Mouse (Mus musculus) G1E (cell line): Measurements from ENCODE around the gene Rbl2. TPM values are rescaled to one million over a fixed set of nuclear protein-coding genes. Genes with fewer than 3 reads are reported as not detected.

Experiments used
- ATAC-seq: 2 replicates; pipeline ENCODE4 v1.8.0; 2016; ENCODE audit warnings: mild to moderate bottlenecking; ENCODE audit not compliant: insufficient number of reproducible peaks, poor library complexity, low FRiP score, severe bottlenecking; ENCODE audit errors: extremely low read depth
- DNase-seq: peaks from one replicate; pipeline ENCODE4 v3.0.0; 2012; ENCODE audit warnings: low spot score
- H3K27me3 ChIP-seq: 2 replicates; pipeline ENCODE4 v1.6.1; 2012; ENCODE audit warnings: mild to moderate bottlenecking, low read length, inconsistent platforms; ENCODE audit not compliant: insufficient read depth
- H3K36me3 ChIP-seq: replicated peaks from 2 replicates; pipeline ENCODE3; 2012; ENCODE audit warnings: mild to moderate bottlenecking, inconsistent platforms
- H3K4me1 ChIP-seq: 2 replicates; pipeline ENCODE4 v1.6.1; 2012; ENCODE audit warnings: low read depth, low read length, inconsistent platforms, mixed read lengths; ENCODE audit not compliant: insufficient read depth
- H3K4me3 ChIP-seq: 2 replicates; pipeline ENCODE4 v1.5.1; 2012; ENCODE audit warnings: low read depth, mild to moderate bottlenecking, inconsistent platforms, low read length, moderate library complexity, mixed read lengths
- H3K9me3 ChIP-seq: replicated peaks from 2 replicates; pipeline ENCODE4 v1.6.1; 2012; ENCODE audit warnings: inconsistent platforms
- CTCF ChIP-seq: IDR thresholded peaks from 2 replicates; pipeline ENCODE4 v1.5.1; 2012; ENCODE audit warnings: low read depth, low read length, inconsistent platforms, mixed read lengths
- GATA1 ChIP-seq: IDR thresholded peaks from 2 replicates; pipeline ENCODE4 v1.6.1; 2012; ENCODE audit warnings: borderline replicate concordance, low read length, inconsistent platforms, mixed read lengths
- GATA2 ChIP-seq: IDR thresholded peaks from 2 replicates; pipeline ENCODE4 v1.6.1; 2012; ENCODE audit warnings: low read depth, low read length, inconsistent platforms, borderline replicate concordance
- POLR2AphosphoS5 ChIP-seq: IDR thresholded peaks from 2 replicates; pipeline ENCODE4 v1.6.1; 2012; ENCODE audit warnings: low read depth, low read length, inconsistent platforms; ENCODE audit not compliant: insufficient replicate concordance
- TAL1 ChIP-seq: conservative IDR thresholded peaks from 2 replicates; pipeline ENCODE4 v1.6.1; 2012; ENCODE audit warnings: low read depth, low read length, inconsistent platforms, mixed read lengths
- polyA plus RNA-seq: library from polyadenylated mRNA; stranded (reverse); fragments of >175 nt; gene quantifications from 2 replicates; pipeline ENCODE4 v1.2.3, GENCODE M21; 2012
- total RNA-seq, 2 experiments: library from RNA; stranded (forward) in 1 of 2; stranded (reverse) in 1 of 2; fragments of 200-1000 nt in 1 of 2; fragments of >200 nt in 1 of 2; fragmentation: Nextera tagmentation in 1 of 2; gene quantifications; 2 replicates each; pipeline ENCODE4 v1.2.3; 2014 to 2017

The Rbl2 gene
- total and polyA plus RNA-seq, 3 experiments: 4.9 to 79.5 (median 46.2) TPM

DNA sequence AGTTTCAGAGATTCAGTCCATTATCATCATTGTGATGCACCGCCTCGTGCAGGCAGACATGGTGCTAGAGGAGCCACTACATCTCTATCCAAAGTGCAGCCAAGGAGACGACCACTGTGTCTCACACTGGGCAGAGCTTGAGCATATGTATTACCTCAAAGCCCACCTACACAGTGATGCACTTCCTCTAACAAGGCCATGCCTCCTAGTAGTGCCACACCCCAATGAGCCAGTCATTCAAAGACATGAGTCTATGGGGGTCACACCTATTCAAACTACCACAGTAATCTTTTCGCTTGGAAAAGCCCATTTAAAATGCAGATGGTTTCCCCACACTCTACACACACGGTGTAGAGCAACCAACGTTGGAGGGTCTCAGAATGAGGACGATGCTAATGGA is 81.7 kb downstream of the Rbl2 start:
- H3K9me3 ChIP-seq: peaks cover 6% of the 10 kb centered on the region; the same call in 1 of the 2 replicates
- no peak for DNase-seq
- H3K4me3 ChIP-seq: no peak overlapping the region
- TF ChIP-seq TAL1 (no peak), GATA1 (no peak), GATA2 (no peak), CTCF (no peak), POLR2AphosphoS5 (no peak)
- no peak for ATAC-seq
- peaks cover 26% of the 10 kb centered on the region for H3K4me1 ChIP-seq
- H3K36me3 ChIP-seq: no peaks in the 10 kb centered on the region
- H3K27me3 ChIP-seq: peaks cover 4% of the 10 kb centered on the region; the same call in 1 of the 2 replicates

DNA sequence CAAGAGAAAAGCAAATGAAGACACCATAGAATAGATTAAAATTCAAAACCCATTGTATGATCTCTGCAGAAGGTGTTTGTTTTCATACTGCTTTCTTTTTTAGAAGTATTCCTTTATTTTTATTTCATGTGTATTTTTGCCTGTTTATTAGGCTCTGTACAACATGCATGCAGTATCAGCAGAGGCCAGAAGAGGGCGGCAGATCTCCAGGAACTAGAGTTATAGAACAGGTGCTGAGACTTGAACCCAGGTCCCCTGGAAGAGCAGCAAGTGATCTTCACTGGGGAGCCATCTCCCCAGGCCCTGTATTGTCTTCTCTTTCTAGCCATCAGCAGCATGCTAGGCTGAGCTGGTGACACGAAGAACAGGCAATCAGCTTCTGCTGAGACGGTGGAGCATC is 84.0 kb downstream of the Rbl2 start:
- no peak overlapping the region for H3K4me3 ChIP-seq
- TF ChIP-seq POLR2AphosphoS5: no peak
- no peak for TF ChIP-seq CTCF
- no peak for TF ChIP-seq TAL1
- TF ChIP-seq GATA1: no peak
- TF ChIP-seq GATA2: no peak
- peaks cover 4% of the 10 kb centered on the region for H3K27me3 ChIP-seq
- DNase-seq (no peak), ATAC-seq (no peak)
- H3K9me3 ChIP-seq: peaks cover 6% of the 10 kb centered on the region; the same call in 1 of the 2 replicates
- H3K36me3 ChIP-seq: no peaks in the 10 kb centered on the region
- peaks cover 18% of the 10 kb centered on the region for H3K4me1 ChIP-seq

DNA sequence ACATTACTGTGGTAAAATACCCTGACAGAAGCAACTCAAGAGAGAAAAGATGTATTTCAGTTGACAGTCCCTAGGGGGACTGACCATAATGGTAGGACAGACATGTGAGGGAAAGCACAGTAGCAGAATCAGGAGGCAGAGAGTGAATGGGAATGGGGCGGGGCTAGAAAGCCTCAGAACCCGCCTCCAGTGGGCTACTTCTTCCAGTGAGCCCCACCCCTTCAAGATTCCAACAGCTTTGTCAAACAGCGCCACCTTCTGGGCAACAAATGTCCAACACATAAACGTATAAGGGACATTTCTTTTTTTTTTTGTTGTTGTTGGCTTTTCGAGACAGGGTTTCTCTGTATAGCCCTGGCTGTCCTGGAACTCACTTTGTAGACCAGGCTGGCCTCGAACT is 84.7 kb downstream of the Rbl2 start:
- Histone ChIP-seq H3K36me3 (no peaks in the 10 kb centered on the region), H3K27me3 (peaks cover 4% of the 10 kb centered on the region), H3K9me3 (peaks cover 6% of the 10 kb centered on the region; the same call in 1 of the 2 replicates), H3K4me3 (no peak overlapping the region), H3K4me1 (peaks cover 11% of the 10 kb centered on the region)
- ATAC-seq: no peak
- no peak for TF ChIP-seq TAL1
- TF ChIP-seq GATA1: no peak
- TF ChIP-seq POLR2AphosphoS5: no peak
- TF ChIP-seq CTCF: no peak
- TF ChIP-seq GATA2: no peak
- no peak for DNase-seq

DNA sequence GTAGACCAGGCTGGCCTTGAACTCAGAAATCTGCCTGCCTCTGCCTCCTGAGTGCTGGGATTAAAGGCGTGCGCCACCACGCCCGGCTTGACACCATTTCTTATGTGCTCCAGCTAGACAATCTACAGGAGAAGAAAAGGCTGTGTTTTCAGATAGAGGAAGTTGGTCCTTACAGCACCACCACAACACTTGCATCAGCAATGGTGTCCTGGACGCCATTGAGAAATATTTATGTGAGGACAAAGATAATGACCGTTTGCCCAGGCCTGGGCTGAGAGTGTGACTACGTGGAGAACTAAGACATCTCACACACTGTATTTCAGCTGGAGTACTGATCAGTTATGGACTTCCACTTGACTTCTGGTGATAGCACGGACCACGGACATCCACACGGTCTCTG is 88.8 kb downstream of the Rbl2 start:
- H3K4me3 ChIP-seq: no peak overlapping the region
- H3K27me3 ChIP-seq: peaks cover 4% of the 10 kb centered on the region
- H3K36me3 ChIP-seq: no peaks in the 10 kb centered on the region
- H3K9me3 ChIP-seq: peaks cover 6% of the 10 kb centered on the region; the same call in 1 of the 2 replicates
- ATAC-seq (no peak), DNase-seq (no peak)
- TF ChIP-seq POLR2AphosphoS5 (no peak), GATA1 (no peak), TAL1 (no peak), GATA2 (no peak), CTCF (no peak)
- no peaks in the 10 kb centered on the region; the same call in 1 of the 2 replicates for H3K4me1 ChIP-seq

DNA sequence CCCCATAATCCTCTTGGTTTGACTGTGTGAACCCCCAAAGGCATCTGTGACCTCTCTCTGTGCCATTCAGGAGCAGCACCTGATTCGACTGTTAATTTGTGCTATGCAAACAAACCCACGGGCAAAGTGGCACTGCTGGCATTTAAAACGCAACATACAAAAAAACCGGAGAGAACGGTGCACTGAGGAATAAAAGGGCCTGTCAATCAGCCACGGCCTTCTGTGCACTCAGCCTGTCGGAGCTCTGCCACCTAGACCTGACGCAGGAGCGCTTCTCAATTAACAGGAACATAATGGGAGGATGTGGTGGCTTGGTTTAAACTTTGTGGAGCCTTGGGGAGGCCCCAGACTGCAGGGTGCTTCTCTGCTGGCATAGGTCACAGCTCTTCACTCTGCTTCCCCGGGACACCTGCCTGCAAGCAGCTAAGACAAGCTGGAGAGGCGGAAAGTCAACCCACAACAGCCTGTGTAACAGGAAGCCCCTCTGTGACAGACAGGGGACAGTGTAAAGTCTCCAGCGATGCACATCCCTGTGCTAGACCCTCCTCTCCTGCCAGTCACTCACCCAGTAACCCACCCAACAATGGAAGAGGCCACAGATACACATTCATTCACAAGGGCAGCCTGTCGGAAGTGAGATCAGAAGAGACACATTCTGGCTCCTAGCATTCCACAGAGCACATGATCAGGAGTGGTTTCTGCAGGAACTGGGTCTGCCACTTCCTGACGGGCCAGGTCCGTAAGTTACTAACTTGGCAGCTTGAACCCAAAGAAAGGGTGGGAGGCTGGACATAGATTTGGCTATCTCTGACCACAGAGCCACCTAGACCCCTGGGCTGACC is 90.3 kb downstream of the Rbl2 start:
- no peak for DNase-seq
- no peak for ATAC-seq

DNA sequence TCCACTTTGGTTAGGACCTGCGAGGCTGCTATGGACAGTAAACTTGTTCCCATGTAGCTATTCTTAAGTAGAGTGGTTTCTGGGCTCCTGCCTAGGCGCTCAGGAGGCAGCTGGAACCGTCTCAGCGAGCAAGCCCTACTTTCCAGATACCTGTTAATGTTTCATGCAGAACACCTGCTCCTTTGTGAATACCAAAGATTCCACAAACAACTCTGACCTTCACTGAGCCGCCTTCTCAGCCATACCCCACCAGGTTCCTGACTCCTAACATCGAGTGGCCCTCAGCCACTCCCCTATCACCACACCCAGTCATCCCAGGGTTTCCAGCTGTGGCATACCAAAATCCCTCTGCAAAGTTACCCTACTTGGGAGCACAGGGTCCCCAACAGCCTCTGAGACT is 100.3 kb downstream of the Rbl2 start:
- no peak for DNase-seq
- TF ChIP-seq GATA1 (no peak), TAL1 (no peak), CTCF (no peak)
- Histone ChIP-seq H3K4me3 (no peak overlapping the region), H3K9me3 (no peaks in the 10 kb centered on the region), H3K36me3 (no peaks in the 10 kb centered on the region), H3K27me3 (peaks cover 4% of the 10 kb centered on the region), H3K4me1 (no peaks in the 10 kb centered on the region)
- ATAC-seq: no peak

More for the DNA sequence above, 90.3 kb downstream of the Rbl2 start:
- Histone ChIP-seq H3K36me3 (no peaks in the 10 kb centered on the region), H3K9me3 (peaks cover 4% of the 10 kb centered on the region; the same call in 1 of the 2 replicates), H3K4me3 (no peak overlapping the region), H3K4me1 (no peaks in the 10 kb centered on the region; the same call in 1 of the 2 replicates), H3K27me3 (peaks cover 4% of the 10 kb centered on the region)
- TF ChIP-seq CTCF (no peak), GATA2 (no peak), POLR2AphosphoS5 (no peak), TAL1 (no peak), GATA1 (no peak)
